Mouse (Mus musculus): ENCODE measurements at regions not wholly inside any gene's neighbourhood (a gene's known extent, or its start where the extent isn't known, plus 50 kb on each side); places are given as distances from the start of the nearest gene placed in this dataset.

GRCm38 (mm10) chr17:93260366-93261205, 61.8 kb downstream of the Adcyap1 start:
- DNase-seq (ENCODE audit: low spot score in 2 of 2), result no peak

GRCm38 (mm10) chr17:93261206-93261504, 62.3 kb downstream of the Adcyap1 start:
- no peak for DNase-seq (ENCODE audit: low spot score in 2 of 2)

GRCm38 (mm10) chr17:93306121-93306520, 107.3 kb downstream of the Adcyap1 start:
- no peak for DNase-seq (ENCODE audit: low spot score in 2 of 2)

- no peak for DNase-seq (ENCODE audit: low spot score in 2 of 2)
These were observed 113.3 kb downstream of the Adcyap1 start for GRCm38 (mm10) chr17:93312139-93312538.

- no peak for DNase-seq (ENCODE audit: low spot score in 2 of 2)
These were observed 114.0 kb downstream of the Adcyap1 start for GRCm38 (mm10) chr17:93312640-93313309.

- no peak for DNase-seq (ENCODE audit: low spot score in 2 of 2)
These were observed 114.5 kb downstream of the Adcyap1 start for GRCm38 (mm10) chr17:93313310-93313688.

- DNase-seq (ENCODE audit: low spot score in 2 of 2), result no peak
These were observed 115.3 kb downstream of the Adcyap1 start for GRCm38 (mm10) chr17:93314144-93314543.

GRCm38 (mm10) chr17:93321482-93321881, 122.7 kb downstream of the Adcyap1 start:
- no peak for DNase-seq (ENCODE audit: low spot score in 2 of 2)

- DNase-seq (ENCODE audit: low spot score in 2 of 2), result no peak
These were observed 138.8 kb downstream of the Adcyap1 start for GRCm38 (mm10) chr17:93337576-93337975.

GRCm38 (mm10) chr17:93355238-93355637, 156.4 kb downstream of the Adcyap1 start:
- DNase-seq (ENCODE audit: low spot score in 2 of 2), result no peak

- peak in 1 of 2 experiments; percentile 3 for DNase-seq (ENCODE audit: low spot score in 2 of 2)
These were observed 164.1 kb downstream of the Adcyap1 start for GRCm38 (mm10) chr17:93362926-93363325.

GRCm38 (mm10) chr17:93377453-93378091, 178.8 kb downstream of the Adcyap1 start:
- DNase-seq (ENCODE audit: low spot score in 2 of 2), result no peak

GRCm38 (mm10) chr17:93379789-93380398, 181.1 kb downstream of the Adcyap1 start:
- DNase-seq (ENCODE audit: low spot score in 2 of 2), result no peak

- DNase-seq (ENCODE audit: low spot score in 2 of 2), result no peak
These were observed 191.4 kb downstream of the Adcyap1 start for GRCm38 (mm10) chr17:93390256-93390655.

- peak; percentile 1 to 12 for DNase-seq (ENCODE audit: low spot score in 2 of 2)
These were observed 210.5 kb downstream of the Adcyap1 start for GRCm38 (mm10) chr17:93409329-93409728.

Measured in layer of hippocampus, adult 18-20 months (tissue).